Mouse (Mus musculus): Measurements from ENCODE around the gene Fam173a. TPM values are rescaled to one million over a fixed set of nuclear protein-coding genes. Genes with fewer than 3 reads are reported as not detected.

Fam173a gene
- total RNA-seq, 2 experiments from 2014 or later = 83.0 to 89.3 TPM

- no peak overlapping the region for H3K27ac ChIP-seq
- TF ChIP-seq CTCF (conservative IDR thresholded peaks at IDR 0.05) = no peak
- DNase-seq (ENCODE audit: low spot score in 2 of 2) = no peak
- H3K4me3 ChIP-seq = no peak overlapping the region
Observed at GRCm38 (mm10) chr17:25825984-25826570, 33.4 kb upstream of the Fam173a start.

GRCm38 (mm10) chr17:25825311-25825710 lies 32.6 kb upstream of the Fam173a start:
- DNase-seq (ENCODE audit: low spot score in 2 of 2) = no peak
- TF ChIP-seq CTCF (conservative IDR thresholded peaks at IDR 0.05) = no peak
- Histone ChIP-seq H3K27ac (no peak overlapping the region), H3K4me3 (no peak overlapping the region)

GRCm38 (mm10) chr17:25824362-25825142 lies 31.9 kb upstream of the Fam173a start:
- no peak for DNase-seq (ENCODE audit: low spot score in 2 of 2)

GRCm38 (mm10) chr17:25823452-25823851 lies 30.8 kb upstream of the Fam173a start, which contains the start of gene Wdr24:
Gene Wdr24 (plus strand): TSS chr17:25823627.
- H3K27ac ChIP-seq = peak within 1 kb of the TSS; percentile 92
- TF ChIP-seq CTCF (conservative IDR thresholded peaks at IDR 0.05) = no peak
- peak; percentile 81 to 83 for DNase-seq (ENCODE audit: low spot score in 2 of 2)
- H3K4me3 ChIP-seq = peak within 1 kb of the TSS; percentile 61

More at GRCm38 (mm10) chr17:25824362-25825142, 31.9 kb upstream of the Fam173a start:
- Histone ChIP-seq H3K4me3 (peak overlapping the region; percentile 61), H3K27ac (peak overlapping the region; percentile 92; the same call in 1 of the 2 replicates)
- TF ChIP-seq CTCF (conservative IDR thresholded peaks at IDR 0.05) = no peak

- Histone ChIP-seq H3K27ac (peak overlapping the region; percentile 14; the same call in 1 of the 2 replicates), H3K4me3 (no peak overlapping the region)
- no peak for TF ChIP-seq CTCF (conservative IDR thresholded peaks at IDR 0.05)
- no peak for DNase-seq (ENCODE audit: low spot score in 2 of 2)
Observed at GRCm38 (mm10) chr17:25818851-25819780, 26.4 kb upstream of the Fam173a start.

- no peak for DNase-seq (ENCODE audit: low spot score in 2 of 2)
Observed at GRCm38 (mm10) chr17:25817662-25818061, 25.0 kb upstream of the Fam173a start.

GRCm38 (mm10) chr17:25813471-25813870 lies 20.8 kb upstream of the Fam173a start:
- DNase-seq (ENCODE audit: low spot score in 2 of 2) = peak; percentile 82 to 92
- H3K4me3 ChIP-seq = peak overlapping the region; percentile 89
- peak; percentile 69 for TF ChIP-seq CTCF (conservative IDR thresholded peaks at IDR 0.05)
- peak overlapping the region; percentile 93 for H3K27ac ChIP-seq

More at GRCm38 (mm10) chr17:25817662-25818061, 25.0 kb upstream of the Fam173a start:
- TF ChIP-seq CTCF (conservative IDR thresholded peaks at IDR 0.05) = no peak
- Histone ChIP-seq H3K4me3 (no peak overlapping the region), H3K27ac (no peak overlapping the region)

- DNase-seq (ENCODE audit: low spot score in 2 of 2) = no peak
- Histone ChIP-seq H3K4me3 (peak overlapping the region; percentile 89), H3K27ac (peak overlapping the region; percentile 93)
- TF ChIP-seq CTCF (conservative IDR thresholded peaks at IDR 0.05) = no peak
Observed at GRCm38 (mm10) chr17:25810890-25811289, 18.2 kb upstream of the Fam173a start.

GRCm38 (mm10) chr17:25809606-25810340 lies 17.1 kb upstream of the Fam173a start:
- Histone ChIP-seq H3K27ac (peak overlapping the region; percentile 93), H3K4me3 (peak overlapping the region; percentile 89)
- no peak for DNase-seq (ENCODE audit: low spot score in 2 of 2)
- no peak for TF ChIP-seq CTCF (conservative IDR thresholded peaks at IDR 0.05)

GRCm38 (mm10) chr17:25808789-25809605 lies 16.3 kb upstream of the Fam173a start, which contains the start of gene Fbxl16:
Gene Fbxl16 (plus strand): TSS chr17:25809085.
- DNase-seq (ENCODE audit: low spot score in 2 of 2) = peak; percentile 91 to 92
- Histone ChIP-seq H3K4me3 (peak within 1 kb of the TSS; percentile 89), H3K27ac (peak within 1 kb of the TSS; percentile 93)
- peak; percentile 73 for TF ChIP-seq CTCF (conservative IDR thresholded peaks at IDR 0.05)

GRCm38 (mm10) chr17:25808028-25808427 lies 15.3 kb upstream of the Fam173a start:
- no peak for TF ChIP-seq CTCF (conservative IDR thresholded peaks at IDR 0.05)
- Histone ChIP-seq H3K4me3 (peak overlapping the region; percentile 89; the same call in 1 of the 2 replicates), H3K27ac (peak overlapping the region; percentile 93; the same call in 1 of the 2 replicates)
- DNase-seq (ENCODE audit: low spot score in 2 of 2) = no peak
